In the genomic region with DNA sequence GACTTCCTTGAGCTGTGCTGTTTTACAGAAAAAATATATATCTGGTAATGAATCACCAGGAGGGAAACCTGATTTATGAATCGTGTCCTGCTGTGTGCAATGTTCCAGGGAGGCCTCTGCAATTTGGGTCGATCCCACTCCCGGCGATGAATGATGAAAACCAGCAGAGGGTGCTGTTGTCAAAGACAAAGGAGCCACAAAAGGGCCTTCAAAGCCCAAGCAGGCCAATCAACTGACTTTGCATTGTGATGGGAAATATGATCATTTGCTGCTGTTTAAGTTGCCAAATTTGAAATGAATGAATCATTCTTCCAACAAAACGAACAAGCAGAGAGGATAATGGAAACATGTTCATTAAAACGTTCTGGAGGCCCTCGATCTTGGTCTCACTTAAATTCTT, we compare ENCODE assay signal across 10 mouse cellular contexts. TPM values are rescaled to one million over a fixed set of nuclear protein-coding genes. Genes with fewer than 3 reads are reported as not detected.
DNase-seq lines count a peak whose midpoint lies in the region; ATAC-seq and TF ChIP-seq lines count a peak whose summit lies in the region.
"Had no signal": no experiment of that assay in that cellular context is flagged by ENCODE, and none has a peak within 500 bp of the region (broad histone marks: within the 10 kb centered on the region; RNA-seq: fewer than 3 reads in every experiment).

No protein-coding gene starts in this region.

- intact Hi-C loops in heart, postnatal 25 days (cut with DNase I) = no loop called here

- WGBS in heart, postnatal 0 days = 23% methylated on average over 7 of the region's 7 CpGs
- 21% methylated on average over 7 of the region's 7 CpGs for WGBS in forebrain, embryonic 16.5 days
- WGBS in small intestine, adult 2 months = 27% methylated on average over 7 of the region's 7 CpGs

- ATAC-seq in heart, postnatal 0 days (ENCODE audit: insufficient read depth, low read depth) = no peak
- peak; percentile 75 for ATAC-seq in forebrain, embryonic 16.5 days

- H3K36me3 ChIP-seq in heart, postnatal 0 days (replicated peaks; ENCODE audit: control insufficient read depth, insufficient read depth, low read length) = no peaks in the 10 kb centered on the region
- H3K36me3 ChIP-seq in ES-Bruce4 (ENCODE audit: control insufficient read depth, insufficient read depth, low read length, poor library complexity, severe bottlenecking) = no peaks in the 10 kb centered on the region
- no peaks in the 10 kb centered on the region for H3K36me3 ChIP-seq in forebrain, embryonic 16.5 days (ENCODE audit: control insufficient read depth, insufficient read depth)
- no peaks in the 10 kb centered on the region for H3K36me3 ChIP-seq in small intestine, adult 2 months (ENCODE audit: control insufficient read depth, insufficient read depth, low read length)
- H3K36me3 ChIP-seq: limb, embryonic 12.5 days had no signal

- H3K4me3 ChIP-seq in heart, postnatal 0 days (ENCODE audit: low read depth, low read length) = no peak overlapping the region
- no peak overlapping the region for H3K4me3 ChIP-seq in ES-Bruce4 (ENCODE audit: low read depth, low read length)
- H3K4me3 ChIP-seq in forebrain, embryonic 16.5 days (replicated peaks; ENCODE audit: low read length) = no peak overlapping the region
- H3K4me3 ChIP-seq in small intestine, adult 2 months (ENCODE audit: low read depth, low read length) = no peak overlapping the region
- H3K4me3 ChIP-seq: limb, embryonic 12.5 days had no signal

- H3K4me2 ChIP-seq in heart, postnatal 0 days (ENCODE audit: low read depth, low read length) = no peak overlapping the region
- H3K4me2 ChIP-seq in forebrain, embryonic 16.5 days (ENCODE audit: low read length) = no peak overlapping the region
- H3K4me2 ChIP-seq: limb, embryonic 12.5 days had no signal

- no peak for TF ChIP-seq EP300 in heart, postnatal 0 days (IDR thresholded peaks at IDR 0.05; ENCODE audit: low read depth)
- TF ChIP-seq EP300 in ES-Bruce4 (IDR thresholded peaks at IDR 0.05; ENCODE audit: insufficient read depth, low read depth, low read length) = no peak

- H3K9ac ChIP-seq in heart, postnatal 0 days (replicated peaks; ENCODE audit: low read depth, low read length) = no peak overlapping the region
- H3K9ac ChIP-seq in ES-Bruce4 (ENCODE audit: low read depth, poor library complexity, severe bottlenecking) = no peak overlapping the region
- no peak overlapping the region for H3K9ac ChIP-seq in forebrain, embryonic 16.5 days (replicated peaks; ENCODE audit: low read depth, low read length)
- H3K9ac ChIP-seq: limb, embryonic 12.5 days had no signal

- no peaks in the 10 kb centered on the region for H3K27me3 ChIP-seq in heart, postnatal 0 days (ENCODE audit: control insufficient read depth, insufficient read depth, low read length)
- no peaks in the 10 kb centered on the region for H3K27me3 ChIP-seq in ES-Bruce4 (ENCODE audit: control insufficient read depth, insufficient read depth, low read length, poor library complexity, severe bottlenecking)
- no peaks in the 10 kb centered on the region for H3K27me3 ChIP-seq in forebrain, embryonic 16.5 days (replicated peaks; ENCODE audit: control insufficient read depth, insufficient read depth, low read length)
- no peaks in the 10 kb centered on the region for H3K27me3 ChIP-seq in small intestine, adult 2 months (ENCODE audit: control insufficient read depth, insufficient read depth, low read length)
- H3K27me3 ChIP-seq: limb, embryonic 12.5 days had no signal

- no peak overlapping the region for H3K27ac ChIP-seq in heart, postnatal 0 days (ENCODE audit: low read depth)
- no peak overlapping the region for H3K27ac ChIP-seq in ES-Bruce4 (ENCODE audit: insufficient read depth, low read length)
- H3K27ac ChIP-seq in forebrain, embryonic 16.5 days (ENCODE audit: low read length) = no peak overlapping the region
- no peak overlapping the region for H3K27ac ChIP-seq in small intestine, adult 2 months (ENCODE audit: insufficient read depth, low read depth, low read length)
- H3K27ac ChIP-seq: limb, embryonic 12.5 days had no signal

- TF ChIP-seq POLR2A in ES-Bruce4 (IDR thresholded peaks at IDR 0.05; ENCODE audit: insufficient read depth, low read length) = no peak
- no peak for TF ChIP-seq POLR2A in small intestine, adult 2 months (IDR thresholded peaks at IDR 0.05; ENCODE audit: low read depth, low read length)

- peak; percentile 19 for DNase-seq in heart, postnatal 0 days (ENCODE audit: low spot score)
- DNase-seq in heart, postnatal 25 days (ENCODE audit: low spot score) = no peak
- DNase-seq in c-Kit-positive CD71-positive TER-119-positive erythroid progenitor cells, embryonic 14.5 days (ENCODE audit: low spot score) = peak; percentile 10
- peak; percentile 39 to 69 for DNase-seq in layer of hippocampus, adult 18-20 months (ENCODE audit: low spot score in 2 of 2)
- DNase-seq in lung, postnatal 36 days = peak; percentile 52

- no peaks in the 10 kb centered on the region for H3K4me1 ChIP-seq in heart, postnatal 0 days (ENCODE audit: control insufficient read depth, insufficient read depth)
- no peaks in the 10 kb centered on the region for H3K4me1 ChIP-seq in ES-Bruce4 (ENCODE audit: control insufficient read depth, insufficient read depth, low read length)
- H3K4me1 ChIP-seq in forebrain, embryonic 16.5 days (replicated peaks; ENCODE audit: control insufficient read depth, insufficient read depth, low read length) = no peaks in the 10 kb centered on the region
- H3K4me1 ChIP-seq in small intestine, adult 2 months (ENCODE audit: control insufficient read depth, insufficient read depth, insufficient read length, low read length) = no peaks in the 10 kb centered on the region
- H3K4me1 ChIP-seq: limb, embryonic 12.5 days had no signal

- H3K9me3 ChIP-seq in heart, postnatal 0 days (replicated peaks; ENCODE audit: control insufficient read depth, low read length) = no peaks in the 10 kb centered on the region
- H3K9me3 ChIP-seq in ES-Bruce4 (replicated peaks; ENCODE audit: control insufficient read depth, insufficient read depth, low read length, poor library complexity, severe bottlenecking) = no peaks in the 10 kb centered on the region
- H3K9me3 ChIP-seq in forebrain, embryonic 16.5 days (ENCODE audit: control insufficient read depth, low read length) = no peaks in the 10 kb centered on the region
- H3K9me3 ChIP-seq: limb, embryonic 12.5 days had no signal

- peak; percentile 63 for TF ChIP-seq CTCF in heart, postnatal 0 days (IDR thresholded peaks at IDR 0.05; ENCODE audit: low read depth)
- peak; percentile 44 for TF ChIP-seq CTCF in ES-Bruce4 (IDR thresholded peaks at IDR 0.05; ENCODE audit: low read depth, low read length)
- TF ChIP-seq CTCF in small intestine, adult 2 months (IDR thresholded peaks at IDR 0.05; ENCODE audit: extremely low read depth, insufficient read length, insufficient replicate concordance, low read depth, low read length) = peak; percentile 51; the same call in 1 of the 2 replicates

RNA-seq across cellular contexts. Expression of gene Sh2d1a, which starts 55.0 kb away (rescaled TPM):
- total RNA-seq in heart, postnatal 0 days (2014; rRNA removed; ENCODE audit: low replicate concordance) = 1.0 TPM in 1 of 2 replicates, not detected in the other
- 0.22 and 0.30 TPM in 2 replicates for polyA plus RNA-seq in heart, postnatal 0 days (2015; fragmentation: Nextera tagmentation; extraction: Ambion mirVana)
- not detected for total RNA-seq in heart, postnatal 25 days (2021)
- polyA plus RNA-seq in ES-Bruce4 (2011; ENCODE audit: insufficient read depth, insufficient read length, low read depth, missing spikeins) = not detected in 2 replicates
- polyA plus RNA-seq in forebrain, embryonic 16.5 days (2015; fragmentation: Nextera tagmentation; extraction: Ambion mirVana) = 3.9 TPM in 2 replicates
- not detected for total RNA-seq in layer of hippocampus, adult 18-20 months (2021)
- polyA plus RNA-seq in small intestine, adult 2 months (2012; rRNA removed) = 0.46 and 0.49 TPM in 2 replicates
- total RNA-seq: adrenal gland, postnatal 4 days had no signal
